Mouse (Mus musculus) spleen, embryonic (tissue): ENCODE measurements around the gene Gm18336.
"Not testable (repeated sequence)": the region's sequence is repeated elsewhere in the genome, so short reads cannot be mapped to it uniquely, and the experiment has no call there.

Source experiments
- CTCF ChIA-PET: fragments of 350-600 bp; sonication (Branson Sonifier 250); formaldehyde crosslinking; loops from one replicate; lab custom pipeline; 2022; lab: Charles Lee

Gene Gm18336

DNA sequence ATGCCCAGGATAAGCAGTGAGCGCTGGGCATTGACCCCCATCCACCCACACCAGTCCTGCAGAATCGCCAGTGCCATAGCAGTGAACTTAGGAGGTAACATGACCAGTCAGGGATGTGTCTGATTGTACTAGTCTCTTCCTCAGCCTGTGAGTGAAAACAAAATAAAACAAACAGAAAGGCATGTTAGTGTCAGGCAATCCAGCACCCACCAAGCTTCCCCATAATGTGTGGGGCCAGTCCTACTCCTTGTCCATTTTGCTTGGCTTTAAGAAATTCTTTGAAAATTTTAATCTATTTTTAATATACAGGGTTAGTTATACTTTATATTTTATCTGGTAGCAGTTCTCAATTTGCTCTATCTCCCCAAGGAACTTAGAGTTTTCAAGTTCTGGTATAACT, at the start of gene Gm18336:
Gene Gm18336 (minus strand): TSS at position 101 of the 400 bp plus-strand sequence.
- CTCF ChIA-PET = not testable (repeated sequence)

DNA sequence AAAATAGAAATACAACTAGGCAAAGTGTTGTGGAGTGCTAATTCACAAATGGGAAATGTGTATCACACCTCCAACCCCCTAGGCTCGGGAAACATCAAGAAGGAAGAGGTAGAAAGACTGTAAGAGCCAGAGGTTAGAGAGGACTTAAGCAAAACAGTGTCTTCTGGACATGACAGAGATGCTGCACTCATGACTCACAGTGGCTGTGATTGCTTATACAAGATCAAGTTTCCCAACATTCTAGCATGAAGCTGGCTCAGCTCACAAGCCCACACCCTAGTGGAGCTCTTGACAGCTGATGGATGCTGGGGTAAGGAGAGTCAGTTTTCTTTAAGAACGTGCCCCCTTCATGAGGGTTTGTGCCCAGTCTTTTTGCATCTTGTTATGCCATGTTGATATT, 42.9 kb upstream of the Gm18336 start:
- CTCF ChIA-PET = no interaction called here

DNA sequence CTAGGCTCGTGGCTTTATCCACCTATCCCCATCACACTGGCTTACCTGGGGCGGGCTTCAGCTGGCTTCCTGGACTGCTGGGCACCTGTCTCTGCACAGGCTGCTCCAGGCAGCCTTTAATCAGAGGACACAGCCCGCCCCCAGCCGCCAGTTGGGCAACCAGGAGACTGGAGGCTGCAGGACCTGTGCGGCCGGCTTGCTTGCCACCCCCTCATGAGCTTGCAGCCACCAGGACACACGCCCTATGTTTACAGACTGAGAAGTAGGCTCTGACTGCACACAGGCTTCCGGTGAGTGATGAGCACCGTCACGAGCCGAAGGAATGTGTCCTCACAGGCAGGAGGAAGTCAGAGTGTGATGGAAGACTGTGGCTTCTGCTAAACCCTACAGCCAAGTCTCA, 36.7 kb upstream of the Gm18336 start, which contains the start of gene Trex2:
Gene Trex2 (minus strand): TSS at position 93 of the 400 bp plus-strand sequence.
- CTCF ChIA-PET = no interaction called here

DNA sequence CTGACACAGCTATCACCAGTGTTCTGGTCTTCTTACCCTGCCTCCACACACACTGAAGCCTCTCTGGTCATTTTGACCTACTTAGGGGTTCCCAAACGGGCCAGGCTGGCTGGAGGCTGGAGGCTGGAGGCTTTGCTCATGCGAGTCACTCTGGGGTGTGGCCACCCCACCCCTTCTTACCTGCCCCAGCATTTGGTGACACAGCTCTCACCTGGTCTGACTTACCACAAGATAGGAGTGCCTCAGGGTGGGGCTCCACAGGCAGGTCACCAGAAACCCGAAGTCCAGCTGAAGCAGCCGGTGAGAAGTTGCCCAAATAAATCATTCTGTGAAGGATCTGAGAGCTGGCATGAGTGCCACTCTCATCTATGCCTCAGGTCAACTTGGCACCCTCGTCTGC, 34.3 kb upstream of the Gm18336 start:
- CTCF ChIA-PET = no interaction called here

DNA sequence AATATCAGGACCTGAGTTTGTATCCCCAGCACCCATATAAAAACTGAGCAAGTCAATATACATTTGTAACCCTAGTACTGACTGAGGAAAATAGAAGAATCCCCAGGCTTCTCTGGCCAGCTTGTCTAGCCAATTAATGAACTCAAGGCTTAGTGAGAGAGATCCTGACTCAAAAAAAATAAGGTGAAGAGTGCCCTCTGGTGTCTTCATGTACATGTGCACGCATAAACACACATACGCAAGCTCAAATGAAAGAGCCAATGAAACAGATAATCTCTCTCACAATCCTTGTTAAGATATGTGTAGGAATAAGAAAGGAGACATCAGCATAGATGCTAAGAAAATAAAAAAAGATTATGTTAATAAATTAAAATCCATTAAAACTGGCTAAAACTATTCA, 31.5 kb upstream of the Gm18336 start:
- CTCF ChIA-PET = interaction anchor here (0.7 kb wide), 1 partner anchor 114 kb away, joined by 3 read pairs; no protein-coding TSS in a partner anchor

DNA sequence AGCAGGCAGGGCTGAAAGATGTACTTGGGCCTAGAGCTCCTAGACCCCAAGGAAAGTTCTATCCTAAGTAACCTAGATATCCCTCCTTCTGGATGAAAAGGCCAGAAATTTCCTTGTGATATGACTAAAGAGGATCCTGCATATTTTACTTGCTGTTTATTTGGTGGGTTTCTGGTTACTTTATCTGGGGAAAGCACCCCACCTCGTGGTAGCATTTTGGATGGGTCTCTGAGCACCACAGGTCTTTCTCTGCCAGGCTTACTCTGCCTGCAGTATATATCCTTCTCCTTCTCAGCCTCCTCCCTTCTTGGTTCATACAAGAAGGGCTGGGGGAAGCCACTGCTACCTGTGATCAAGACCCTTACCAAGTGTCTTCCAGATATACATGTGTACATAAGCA, 14.2 kb upstream of the Gm18336 start:
- CTCF ChIA-PET = interaction anchor here (0.6 kb wide), 1 partner anchor 525 kb away, joined by 8 read pairs; no protein-coding TSS in a partner anchor

DNA sequence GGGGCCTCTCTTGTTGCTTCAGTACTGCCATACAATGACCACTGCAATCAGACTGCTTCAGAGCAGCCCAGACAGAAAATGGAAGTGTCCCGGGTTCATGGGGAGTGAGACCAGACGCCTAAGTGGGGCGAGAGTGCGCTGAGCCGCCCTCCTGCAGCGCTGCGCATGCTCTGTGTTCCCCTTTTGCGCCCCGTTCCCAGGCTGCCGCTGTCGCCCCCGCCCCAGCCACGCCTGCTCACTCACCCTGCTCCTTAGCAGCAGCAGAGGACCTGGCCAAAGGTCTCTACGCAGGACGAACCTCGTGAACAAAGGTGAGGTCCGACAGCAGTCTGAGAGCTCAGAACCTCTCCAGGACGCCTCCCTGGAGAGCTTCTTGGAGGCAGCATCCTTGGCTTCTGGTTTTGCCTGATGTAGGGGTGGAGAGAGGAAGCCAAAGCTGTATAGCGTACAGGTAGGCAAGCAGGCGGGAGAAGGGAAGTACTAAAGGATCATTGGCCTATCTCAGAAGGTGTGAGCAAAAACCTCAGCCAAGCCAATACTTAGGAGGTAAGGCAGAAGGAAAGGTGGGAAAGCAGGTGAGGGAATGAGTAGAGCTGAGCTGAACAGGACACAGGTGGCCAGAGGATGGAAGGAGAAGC, 12.5 kb upstream of the Gm18336 start, which contains the start of gene Zfp92:
Gene Zfp92 (plus strand): TSS at position 217 of the 638 bp plus-strand sequence.
- CTCF ChIA-PET = no interaction called here

DNA sequence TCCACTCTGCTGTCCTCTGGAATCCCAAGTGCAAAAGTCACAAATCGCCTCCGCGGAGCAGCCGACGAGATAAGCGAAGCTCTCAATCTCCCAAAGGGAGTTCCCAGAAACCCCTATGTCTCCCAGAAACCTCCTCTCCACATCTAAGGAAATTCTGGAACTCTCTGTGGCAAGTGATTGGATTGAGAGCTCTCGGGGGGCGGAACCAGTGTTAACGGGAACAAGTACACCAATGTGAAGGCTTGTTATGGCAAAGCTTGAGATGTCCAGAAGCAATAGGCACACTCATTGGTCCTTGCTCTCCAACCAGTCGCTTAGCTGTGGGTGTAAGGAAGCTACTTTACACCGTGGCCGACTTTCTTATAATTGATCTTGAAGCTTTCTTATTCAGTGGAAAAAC, 3.1 kb upstream of the Gm18336 start:
- CTCF ChIA-PET = no interaction called here

DNA sequence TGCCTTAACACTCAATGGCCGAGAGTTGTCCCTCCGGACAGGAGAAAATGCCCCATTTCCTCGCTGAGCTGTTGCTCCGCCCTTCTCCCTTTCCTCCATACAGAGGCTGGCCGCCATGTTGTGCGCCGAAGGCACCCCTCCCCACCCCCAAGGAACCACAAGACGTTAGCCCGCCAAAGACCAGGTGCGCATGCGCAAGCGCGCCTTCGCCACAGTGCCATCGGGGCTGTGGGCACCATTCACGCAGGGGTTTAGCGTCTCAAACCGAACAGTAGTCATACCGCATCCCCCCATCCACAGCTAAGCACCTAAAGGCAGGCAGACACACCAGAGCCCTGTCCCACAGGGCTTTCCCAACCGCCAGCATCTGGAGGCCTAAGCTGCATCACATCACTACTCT, 2.4 kb upstream of the Gm18336 start:
- CTCF ChIA-PET = no interaction called here

DNA sequence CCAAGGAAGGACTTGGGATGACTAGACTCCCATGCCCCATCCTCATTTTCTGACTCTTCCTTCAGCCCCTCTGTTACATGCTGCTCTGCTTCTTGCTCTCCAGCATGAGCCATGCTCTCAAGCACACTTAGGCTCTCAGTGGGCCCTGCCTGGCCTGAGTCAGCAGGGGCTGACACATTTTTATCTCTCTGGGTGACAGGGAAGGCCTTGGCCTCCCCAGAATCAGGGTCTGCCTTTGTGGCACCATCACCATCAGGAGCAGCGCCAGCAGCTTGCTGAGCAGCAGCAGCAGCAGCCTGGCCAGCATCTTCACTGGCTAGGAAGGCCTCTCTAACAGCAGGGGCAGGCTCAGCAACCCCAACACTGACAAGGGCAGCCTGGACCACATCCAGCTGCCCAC, 2.1 kb downstream of the Gm18336 start:
- CTCF ChIA-PET = no interaction called here

DNA sequence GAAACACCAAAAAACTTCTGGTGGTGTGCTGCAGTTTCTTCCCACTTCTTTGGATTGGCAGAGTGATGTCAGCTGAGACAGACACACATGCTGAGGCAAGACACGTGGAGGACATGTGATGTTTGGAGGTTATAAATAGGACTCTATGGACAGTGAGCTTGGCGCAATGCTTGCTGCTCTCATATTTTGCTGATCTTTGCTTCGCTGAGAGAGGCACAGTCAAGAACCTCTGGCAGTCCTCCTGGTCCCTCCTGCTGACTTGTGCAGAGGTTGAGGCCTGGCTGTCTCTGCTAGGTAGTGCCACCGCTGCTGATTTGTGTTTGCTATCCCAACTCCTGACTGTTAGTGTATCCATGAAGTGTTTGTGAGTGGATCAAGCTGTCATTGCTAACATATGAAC, 7.1 kb downstream of the Gm18336 start:
- CTCF ChIA-PET = no interaction called here

DNA sequence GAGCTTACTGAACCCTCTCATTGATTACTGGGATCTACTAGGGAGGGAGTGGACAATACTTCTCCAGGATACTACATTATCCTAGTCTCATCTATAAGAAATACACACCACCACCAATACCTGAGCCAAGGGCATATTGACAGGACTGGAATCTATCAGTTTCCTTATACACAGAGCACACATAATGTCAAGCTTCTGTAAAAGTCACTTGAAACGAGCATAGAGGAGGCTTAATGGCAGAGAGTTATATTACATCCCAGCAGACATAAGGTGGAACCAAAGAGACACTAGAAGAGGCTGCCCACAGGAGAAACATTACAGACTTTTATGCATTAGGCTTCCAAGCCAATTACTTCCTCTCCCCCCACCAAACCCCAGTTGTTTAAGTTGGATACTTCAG, 13.6 kb downstream of the Gm18336 start:
- CTCF ChIA-PET = no interaction called here

DNA sequence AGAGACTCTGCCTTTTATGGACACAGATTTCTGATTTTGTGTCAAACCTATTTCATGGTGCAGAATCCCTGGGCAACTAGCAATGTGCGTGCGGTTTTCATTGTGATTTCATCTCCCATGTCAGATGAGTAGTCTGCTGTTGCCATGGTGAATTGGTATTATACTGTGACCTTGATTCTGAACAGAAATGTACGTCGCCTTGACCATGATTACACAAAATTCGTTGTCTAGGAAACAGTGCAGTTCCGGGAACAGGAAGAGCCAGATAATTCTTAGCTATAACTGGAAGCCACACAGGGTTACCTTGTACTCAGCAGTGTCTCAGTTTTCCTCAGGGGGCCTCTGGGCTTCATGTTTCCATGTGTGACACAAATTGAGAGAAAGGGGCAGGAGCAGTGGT, 14.1 kb downstream of the Gm18336 start:
- CTCF ChIA-PET = no interaction called here

DNA sequence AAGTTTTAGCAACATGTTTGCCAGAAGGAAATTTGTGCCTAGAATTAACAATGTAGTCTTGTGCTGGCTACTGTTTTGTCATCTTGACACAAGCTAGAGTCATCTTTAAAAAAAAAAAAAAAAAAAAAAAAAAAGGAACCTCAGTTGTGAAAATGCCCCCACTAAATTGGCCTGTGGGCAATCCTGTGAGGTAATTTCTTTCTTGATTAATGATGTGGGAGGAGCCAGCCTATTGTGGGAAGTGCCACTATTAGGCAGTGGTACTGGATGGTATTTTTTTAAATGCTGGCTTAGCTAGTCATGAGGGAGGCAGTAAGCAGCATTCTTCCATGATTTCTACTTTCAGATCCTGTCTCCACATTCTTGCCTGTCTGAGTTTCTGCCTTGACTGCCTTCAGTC, 35.2 kb downstream of the Gm18336 start:
- CTCF ChIA-PET = interaction anchor here (0.6 kb wide), 1 partner anchor 1549 kb away, joined by 4 read pairs; no protein-coding TSS in a partner anchor

DNA sequence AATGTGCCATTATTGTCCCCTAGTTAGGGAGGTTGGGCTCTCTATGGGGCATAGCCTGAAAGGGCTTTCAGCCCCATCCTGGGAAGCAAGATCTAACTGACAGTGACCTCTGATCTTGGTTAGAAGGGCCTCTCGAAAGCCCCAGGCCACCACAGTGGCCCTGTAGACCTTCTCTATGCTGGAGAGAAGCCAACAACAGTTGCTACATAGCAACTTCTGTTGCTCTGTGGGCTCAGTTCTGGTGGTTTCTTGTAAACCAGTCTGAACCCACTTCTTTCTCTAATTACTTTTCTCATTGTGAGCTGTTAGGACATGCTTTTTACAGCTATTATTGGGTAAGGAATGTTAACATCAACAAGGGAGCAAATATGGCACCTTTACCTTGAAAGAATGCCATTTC, 41.8 kb downstream of the Gm18336 start:
- CTCF ChIA-PET = no interaction called here

DNA sequence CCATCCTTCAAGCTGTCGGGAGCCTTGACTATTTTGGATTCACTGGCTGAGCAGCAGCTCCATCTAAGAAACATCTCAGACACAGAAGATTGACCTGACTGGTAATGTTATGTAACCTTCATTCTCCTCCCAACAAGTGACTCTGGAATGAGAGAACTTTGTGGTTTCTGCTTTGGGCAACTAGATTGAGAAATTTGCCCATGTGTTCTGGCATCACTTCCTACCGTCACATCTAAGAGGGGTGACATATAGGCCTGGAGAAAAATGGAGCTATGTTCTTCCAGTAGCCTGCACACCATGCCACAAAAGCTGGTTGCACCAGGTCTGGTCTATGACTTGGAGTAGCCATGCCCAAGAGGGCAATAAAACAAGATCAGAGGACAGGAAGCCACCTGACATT, 42.4 kb downstream of the Gm18336 start:
- CTCF ChIA-PET = no interaction called here
